Mouse (Mus musculus): Measurements from ENCODE around the gene Rnf208.

Rnf208 gene

DNA sequence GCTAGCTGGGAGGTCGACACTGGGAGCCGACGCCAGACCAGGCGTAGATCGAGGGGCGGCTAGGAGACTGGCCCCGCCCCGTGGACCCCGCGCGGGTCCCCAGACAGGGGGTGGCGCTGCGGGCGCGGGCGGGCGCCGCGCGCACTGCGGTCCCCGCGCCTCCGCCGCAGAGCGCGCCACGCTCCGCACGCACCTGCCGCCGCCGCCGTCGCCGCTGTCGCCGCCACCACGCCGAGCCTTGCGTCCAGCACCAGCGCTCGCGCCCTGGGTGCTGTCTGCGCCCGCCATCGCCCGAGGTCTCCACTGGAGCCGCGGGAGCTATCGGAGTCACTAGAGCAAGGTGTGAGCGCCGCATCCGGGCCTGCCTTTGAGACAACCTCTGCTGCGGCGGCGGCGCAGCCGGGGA lies at the start of gene Rnf208, which contains the start of gene Cysrt1:
TSS of gene Rnf208 (plus strand) at position 155 of the 406 bp plus-strand sequence.
TSS of gene Cysrt1 (minus strand) at position 352 of the 406 bp plus-strand sequence.
- no peak for DNase-seq (ENCODE audit: low spot score in 2 of 2)

DNA sequence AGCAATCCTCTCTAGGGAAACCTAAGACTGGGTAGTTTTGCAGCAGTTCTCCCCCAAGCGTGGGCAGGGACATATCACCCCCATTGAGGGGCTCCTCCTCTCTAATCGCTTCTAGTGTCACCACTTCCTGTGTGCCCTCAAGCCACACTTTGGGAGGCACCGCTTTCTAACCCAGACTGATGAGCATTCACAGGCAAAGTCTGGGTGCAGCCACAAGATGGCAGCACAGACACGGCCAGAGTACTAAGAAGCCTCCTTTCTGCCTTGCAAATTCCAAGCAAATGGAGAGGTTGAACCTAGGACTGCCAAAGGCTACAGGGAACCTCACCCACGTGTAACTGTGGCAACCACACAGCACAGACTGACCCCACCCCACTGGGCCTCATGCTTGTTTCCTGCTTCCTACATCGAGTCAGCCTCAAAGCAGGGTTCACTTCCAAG lies 48.7 kb upstream of the Rnf208 start:
- peak; percentile 82 to 88 for DNase-seq (ENCODE audit: low spot score in 2 of 2)

DNA sequence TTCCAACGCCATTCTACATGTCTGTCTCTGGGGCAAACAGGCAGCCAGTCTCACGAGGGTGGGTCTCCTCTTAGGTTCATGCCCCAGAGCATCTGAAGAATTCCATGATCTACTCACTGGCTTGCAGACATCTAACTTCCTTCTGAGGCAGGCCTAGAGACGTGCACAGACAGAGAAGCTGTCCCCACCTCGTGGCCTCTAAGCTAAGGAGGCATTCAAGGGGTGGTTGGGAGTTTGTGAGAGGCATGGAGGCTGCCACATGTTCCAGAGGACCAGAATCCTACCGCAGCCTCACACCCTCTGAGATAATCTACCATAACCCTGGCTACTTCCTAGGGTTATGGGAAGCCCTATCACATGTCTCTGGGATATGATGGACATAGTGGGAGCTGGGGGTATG lies 48.0 kb upstream of the Rnf208 start:
- DNase-seq (ENCODE audit: low spot score in 2 of 2) = peak in 1 of 2 experiments; percentile 56

DNA sequence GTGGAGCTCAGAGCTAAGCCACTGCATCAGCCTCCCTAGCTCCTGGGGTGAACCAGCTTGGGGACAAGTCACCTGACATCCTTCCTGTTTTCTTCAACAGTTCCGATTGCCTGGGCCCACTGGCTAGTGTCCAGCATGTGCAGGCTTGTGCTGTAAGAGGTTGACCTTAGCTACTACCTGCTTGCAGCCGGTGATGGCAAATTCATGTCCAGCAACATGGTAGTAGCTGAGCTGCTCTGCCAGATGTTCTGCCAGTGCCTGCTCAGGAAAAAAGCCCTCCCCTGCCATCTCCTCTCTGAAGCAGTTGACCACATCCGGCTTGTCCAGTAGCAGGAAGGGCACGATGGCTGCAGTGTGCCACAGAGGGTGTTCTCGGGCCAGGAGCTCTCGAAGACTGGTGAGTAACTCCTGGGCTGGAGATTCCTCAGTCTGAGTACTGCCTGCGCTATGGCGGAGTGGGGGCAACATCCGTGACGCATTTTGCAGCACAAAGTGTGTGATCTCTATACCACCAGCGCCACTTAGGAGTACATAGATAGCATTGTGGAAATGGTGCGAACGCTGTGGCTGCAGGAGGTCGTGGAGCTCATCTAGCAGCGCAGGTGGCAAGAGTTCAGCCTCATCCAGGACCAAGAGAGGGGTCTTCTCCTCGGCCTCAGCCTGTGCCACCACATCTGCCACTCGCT lies 47.4 kb upstream of the Rnf208 start:
- peak; percentile 43 to 79 for DNase-seq (ENCODE audit: low spot score in 2 of 2)

DNA sequence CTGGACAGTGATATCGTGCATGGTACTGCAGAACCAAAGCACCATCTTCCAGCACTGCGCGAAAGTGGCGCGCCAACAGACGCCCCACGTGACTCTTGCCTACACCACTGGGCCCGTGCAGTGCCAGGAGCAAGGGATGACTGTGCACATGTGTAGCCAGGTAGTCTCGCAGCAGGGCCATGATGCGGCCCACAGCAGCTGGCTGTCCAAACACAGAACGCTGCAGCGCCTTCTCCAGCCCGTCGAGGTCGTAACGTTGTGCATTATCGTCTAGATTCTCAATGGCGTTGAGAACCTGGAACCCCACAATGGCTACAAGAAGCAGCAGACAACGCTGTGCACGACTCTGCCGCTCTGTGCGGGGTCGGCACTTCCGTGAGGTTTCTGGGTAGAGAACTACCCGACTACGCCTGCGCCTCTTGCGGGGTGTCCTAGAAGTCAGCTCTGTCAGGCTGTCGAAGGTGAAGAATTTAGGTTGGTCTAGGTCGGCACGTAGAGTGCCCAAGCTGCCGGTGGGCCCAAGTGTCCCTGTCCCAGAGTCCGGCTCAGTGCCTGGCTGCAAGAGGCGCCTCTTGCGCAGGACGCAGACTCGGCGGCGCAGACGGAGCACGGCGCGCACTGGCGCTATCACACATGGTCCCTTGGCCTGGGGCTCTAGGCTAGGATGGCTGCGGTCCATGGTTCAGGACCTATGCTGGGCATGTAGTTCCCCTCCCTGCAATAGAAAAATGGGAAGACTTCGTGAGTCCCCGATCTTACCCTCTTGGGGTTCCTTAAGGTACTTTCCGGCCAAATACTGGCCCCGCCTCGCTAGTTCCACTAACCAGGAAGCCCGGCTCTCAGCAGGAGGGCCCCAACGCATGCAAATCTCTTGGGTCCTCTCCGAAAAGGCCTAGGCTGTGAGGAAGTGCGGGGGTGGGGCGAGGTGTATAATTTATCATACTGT lies 46.6 kb upstream of the Rnf208 start:
- DNase-seq (ENCODE audit: low spot score in 2 of 2) = peak; percentile 82 to 86

DNA sequence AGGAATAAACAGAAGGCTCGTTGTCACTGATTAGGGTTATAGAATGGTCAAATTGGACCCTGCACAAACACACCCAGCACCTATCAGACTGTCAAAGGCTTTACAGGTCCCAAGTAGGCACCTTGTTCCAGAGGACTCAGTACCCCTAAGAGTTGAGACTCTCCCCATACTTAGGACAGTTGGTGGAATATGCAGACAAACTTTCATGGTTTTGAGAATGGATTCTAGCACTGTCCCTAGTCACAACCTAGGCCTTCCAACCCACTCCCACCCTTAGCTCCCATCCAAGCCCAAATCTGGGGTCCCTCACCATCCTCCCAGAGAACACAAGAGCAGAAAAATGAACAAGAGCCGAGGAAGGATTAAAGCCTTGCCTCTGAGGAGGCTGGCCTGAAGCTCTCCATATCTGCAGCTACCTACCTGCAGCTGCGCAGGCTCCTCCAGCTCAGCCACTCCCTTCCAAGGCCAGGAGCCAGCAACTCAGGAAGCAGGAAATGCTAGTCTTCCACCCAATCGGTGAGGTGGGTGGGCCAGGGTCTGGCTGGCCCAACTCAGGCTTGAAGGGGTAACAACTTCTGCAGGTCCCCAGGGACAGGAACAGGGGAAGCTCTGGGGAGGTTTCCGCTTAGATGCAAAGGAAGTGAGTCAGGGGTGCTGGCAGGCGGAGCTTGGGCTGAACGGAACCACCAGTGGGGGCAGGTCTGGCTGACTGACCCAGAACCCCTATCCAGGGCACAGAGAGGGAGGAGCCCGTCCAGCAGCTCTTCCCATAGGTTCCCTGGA lies 45.7 kb upstream of the Rnf208 start, which contains the start of gene Tor4a:
TSS of gene Tor4a (minus strand) at position 715 of the 783 bp plus-strand sequence.
- peak; percentile 79 to 86 for DNase-seq (ENCODE audit: low spot score in 2 of 2)

DNA sequence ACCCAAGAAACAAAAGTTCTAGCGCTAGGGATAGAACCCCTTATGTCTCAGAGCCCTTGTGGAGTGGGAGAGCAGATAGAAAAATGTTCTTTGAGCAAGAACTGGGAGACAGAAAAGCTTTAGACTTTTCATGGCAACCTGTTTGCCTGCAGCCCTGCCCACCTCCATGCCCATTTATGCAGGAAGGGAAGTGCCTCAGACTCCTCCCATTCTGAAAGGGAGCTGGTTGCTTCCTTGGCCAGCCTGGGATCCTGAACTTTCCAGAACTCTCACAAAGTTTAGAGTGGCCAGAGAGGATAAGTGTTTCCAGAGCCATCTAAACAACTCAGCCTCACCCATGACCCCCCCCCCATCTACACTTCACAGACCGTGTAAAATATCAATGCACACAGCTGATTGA lies 44.9 kb upstream of the Rnf208 start:
- DNase-seq (ENCODE audit: low spot score in 2 of 2) = peak in 1 of 2 experiments; percentile 64

DNA sequence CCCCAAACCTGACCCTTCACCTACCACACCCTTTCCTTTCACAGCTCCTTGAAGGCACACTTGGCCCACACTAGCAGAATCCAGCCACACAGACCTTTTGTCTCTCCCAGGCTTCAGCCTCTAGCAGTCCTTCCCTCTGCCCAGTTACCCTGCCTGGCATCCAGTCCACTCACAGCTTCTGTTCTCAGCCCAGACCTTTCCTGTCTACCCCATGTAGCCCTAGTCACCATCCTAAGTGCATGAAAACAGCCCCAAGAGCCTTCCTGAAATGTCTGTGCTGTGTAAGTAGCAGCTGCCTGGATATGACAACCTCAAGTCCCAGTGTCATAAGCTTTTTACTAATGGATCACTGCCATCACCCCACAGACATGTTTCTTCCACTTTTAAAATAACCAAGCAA lies 44.1 kb upstream of the Rnf208 start:
- no peak for DNase-seq (ENCODE audit: low spot score in 2 of 2)

DNA sequence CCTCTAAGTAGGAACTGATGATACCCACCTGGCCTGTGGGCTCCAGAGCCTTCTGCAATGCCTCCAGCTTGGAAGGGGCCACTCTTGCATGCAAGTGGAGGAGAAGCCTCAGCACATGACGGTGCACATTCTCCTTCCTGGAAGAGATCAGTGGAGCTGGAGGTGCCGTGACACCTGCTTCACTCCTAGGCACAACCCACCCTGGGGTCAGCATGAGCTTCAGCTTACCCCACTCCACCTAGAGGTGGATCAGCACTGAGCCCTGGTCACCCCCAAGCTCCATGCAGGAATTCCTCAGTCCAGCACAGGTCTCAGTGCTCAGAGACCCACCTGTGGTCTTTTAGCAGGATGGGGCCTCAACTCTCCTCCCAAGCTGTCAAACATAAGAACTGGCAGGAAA lies 41.4 kb upstream of the Rnf208 start:
- no peak for DNase-seq (ENCODE audit: low spot score in 2 of 2)

DNA sequence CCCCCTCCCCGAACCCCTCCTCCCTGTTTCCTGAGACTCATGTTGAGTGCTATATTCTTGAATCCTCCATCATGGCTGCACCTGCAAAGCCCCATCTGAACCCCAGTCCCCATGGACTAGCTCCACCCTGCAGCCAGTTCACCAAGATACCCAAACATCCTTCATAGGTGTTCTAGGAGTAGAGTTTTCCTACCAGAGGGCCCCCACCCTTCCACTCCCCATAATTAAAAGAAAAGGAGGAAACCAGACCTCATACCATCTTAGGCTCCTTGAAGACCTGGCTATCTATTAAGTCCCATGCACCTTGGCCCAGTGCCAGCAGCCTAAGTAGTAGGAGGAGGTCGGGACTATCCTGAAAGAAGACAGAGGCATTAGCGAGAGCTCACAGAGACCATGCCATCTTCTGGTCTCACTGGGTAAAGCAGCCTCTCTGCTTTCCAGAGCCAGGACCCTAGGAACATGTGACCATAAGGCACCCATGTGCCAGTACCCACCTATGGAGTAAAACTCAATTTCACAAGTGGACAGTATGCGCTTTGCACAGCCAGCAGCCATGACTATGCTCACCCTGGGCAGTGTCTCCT lies 38.3 kb upstream of the Rnf208 start:
- peak; percentile 60 to 80 for DNase-seq (ENCODE audit: low spot score in 2 of 2)

DNA sequence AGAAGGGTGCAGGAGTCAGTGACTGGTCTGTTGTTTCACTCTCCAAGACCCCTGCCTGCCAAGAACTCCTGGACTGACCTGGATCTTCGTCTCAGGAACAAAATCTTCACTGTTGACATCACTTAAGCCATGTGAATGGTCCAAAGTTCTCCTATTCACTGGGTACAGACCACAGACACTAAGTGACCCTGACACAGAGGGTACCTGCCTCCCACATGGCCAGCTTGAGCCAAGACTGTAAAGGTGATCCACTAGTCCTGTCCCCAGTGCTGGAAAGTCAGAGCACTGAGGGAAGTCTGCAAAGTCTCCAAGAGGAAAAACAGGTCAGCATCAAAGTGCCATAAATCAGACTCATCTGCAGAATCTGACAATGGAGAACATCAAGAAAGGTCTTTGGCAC lies 34.5 kb upstream of the Rnf208 start:
- DNase-seq (ENCODE audit: low spot score in 2 of 2) = no peak

DNA sequence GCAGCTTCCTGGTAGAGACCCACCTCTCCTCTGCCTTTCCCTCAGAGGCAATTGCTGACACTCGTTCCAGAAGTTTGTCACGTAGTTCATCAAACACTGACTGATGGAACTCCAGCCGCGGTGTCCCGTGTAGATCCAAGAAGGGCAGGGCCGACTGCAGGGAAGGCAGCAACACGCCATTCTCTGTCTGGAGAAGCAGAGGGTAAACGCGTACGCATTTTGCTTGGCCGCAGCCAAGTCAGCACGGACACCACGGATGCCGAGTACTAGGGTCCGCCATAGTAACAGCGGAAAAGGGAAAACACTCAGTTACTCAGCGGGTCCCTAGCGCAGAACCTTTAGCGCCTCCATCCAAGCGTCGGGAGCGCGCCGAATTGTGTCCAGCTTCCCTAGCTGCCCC lies 31.4 kb upstream of the Rnf208 start:
- no peak for DNase-seq (ENCODE audit: low spot score in 2 of 2)

DNA sequence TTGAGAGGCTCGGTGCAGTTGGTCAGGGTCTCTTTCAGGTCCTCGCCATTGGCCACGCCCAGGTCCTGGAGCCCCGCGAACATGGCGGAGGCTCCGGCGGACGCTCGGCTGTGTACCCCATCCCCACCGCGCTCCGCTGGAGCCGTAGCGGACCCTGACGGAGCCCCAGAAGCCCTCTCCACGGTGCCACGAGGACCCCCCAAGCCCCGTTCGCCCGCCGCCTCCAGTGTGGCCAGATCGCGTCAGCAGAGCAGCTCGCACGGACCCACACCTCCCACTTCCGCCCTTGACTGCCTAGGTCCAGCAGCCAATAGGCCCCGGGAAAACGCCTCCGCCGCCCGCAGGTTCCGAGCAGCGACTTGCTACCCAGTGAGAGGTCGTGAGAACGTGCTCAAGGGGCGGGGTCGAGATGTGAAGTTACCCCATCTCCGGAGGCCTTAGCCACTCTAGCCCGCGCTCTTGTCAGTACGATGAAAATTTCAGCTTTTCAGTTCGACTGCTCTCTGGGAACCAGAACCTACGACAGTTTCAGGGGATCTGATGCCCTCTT lies 30.9 kb upstream of the Rnf208 start, which contains the start of gene Nelfb:
TSS of gene Nelfb (minus strand) at position 369 of the 550 bp plus-strand sequence.
- peak; percentile 92 to 97 for DNase-seq (ENCODE audit: low spot score in 2 of 2)

DNA sequence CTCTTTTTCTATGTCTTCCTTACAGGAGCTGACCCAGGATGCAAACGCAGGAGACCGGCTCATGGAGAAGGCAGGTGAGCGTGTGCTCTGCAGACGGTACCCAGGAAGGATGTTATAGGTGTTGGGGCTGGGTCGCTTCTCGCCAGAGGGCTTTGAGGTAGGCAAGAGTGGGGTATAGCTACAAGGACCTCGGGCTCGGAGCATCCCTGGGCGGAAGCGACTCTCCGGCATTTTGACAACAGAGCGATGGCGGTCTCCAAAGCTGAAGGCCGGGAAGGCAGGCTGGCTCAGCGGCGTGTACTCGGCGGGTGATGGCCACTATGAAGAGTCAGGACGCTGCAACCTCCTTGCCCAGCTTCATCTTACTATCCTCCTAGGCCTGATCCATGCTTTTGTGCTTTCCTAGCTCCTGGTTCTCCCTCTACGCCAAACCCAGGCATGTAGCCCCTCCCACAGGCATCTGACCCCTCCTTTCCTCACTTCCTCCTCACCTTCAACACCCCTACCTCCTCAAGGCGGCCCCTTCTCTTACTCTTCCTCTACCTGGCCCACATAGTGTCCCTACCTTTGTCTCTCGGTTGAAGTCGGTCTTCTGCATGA lies 28.7 kb upstream of the Rnf208 start:
- DNase-seq (ENCODE audit: low spot score in 2 of 2) = no peak

DNA sequence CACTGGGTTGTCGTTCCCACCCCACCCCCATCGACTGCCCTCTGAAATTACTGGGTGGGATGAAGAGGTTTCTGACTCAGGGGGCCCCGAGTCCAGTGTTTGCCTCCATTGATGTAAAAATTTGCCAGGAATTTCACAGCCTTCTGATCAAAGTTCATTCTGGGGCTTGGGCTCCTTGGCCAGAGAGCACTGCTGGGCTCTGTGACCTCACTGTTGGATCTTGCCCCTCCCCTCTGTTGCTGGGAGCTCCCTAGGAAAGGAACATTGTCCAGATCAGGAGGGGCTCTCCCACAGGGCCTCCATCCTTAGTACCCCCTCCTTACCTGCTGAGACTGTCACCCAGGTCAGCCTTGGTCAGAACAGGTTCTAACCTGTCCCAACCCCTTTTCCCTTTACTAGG lies 27.6 kb upstream of the Rnf208 start, which contains the start of gene Stpg3:
TSS of gene Stpg3 (minus strand) at position 194 of the 400 bp plus-strand sequence.
- DNase-seq (ENCODE audit: low spot score in 2 of 2) = no peak

DNA sequence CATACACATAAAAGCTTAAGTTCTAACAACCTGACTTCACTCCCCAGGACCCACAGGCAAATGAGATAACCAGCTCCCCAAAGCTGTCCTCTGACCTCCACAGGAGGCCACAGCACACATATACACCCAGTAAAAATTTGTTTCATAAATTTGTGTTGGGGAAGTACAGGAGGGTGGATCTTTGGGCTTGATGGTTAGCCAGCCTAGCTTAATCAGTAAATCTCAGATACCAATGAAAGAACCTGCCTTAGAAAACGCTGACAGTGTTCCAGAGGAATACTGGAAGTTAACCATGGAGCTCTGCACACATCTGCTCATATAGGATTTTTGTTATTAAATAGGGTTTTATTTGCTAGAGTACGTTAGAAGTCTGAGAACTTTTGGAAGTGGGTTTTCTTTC lies 24.4 kb upstream of the Rnf208 start:
- DNase-seq (ENCODE audit: low spot score in 2 of 2) = no peak

DNA sequence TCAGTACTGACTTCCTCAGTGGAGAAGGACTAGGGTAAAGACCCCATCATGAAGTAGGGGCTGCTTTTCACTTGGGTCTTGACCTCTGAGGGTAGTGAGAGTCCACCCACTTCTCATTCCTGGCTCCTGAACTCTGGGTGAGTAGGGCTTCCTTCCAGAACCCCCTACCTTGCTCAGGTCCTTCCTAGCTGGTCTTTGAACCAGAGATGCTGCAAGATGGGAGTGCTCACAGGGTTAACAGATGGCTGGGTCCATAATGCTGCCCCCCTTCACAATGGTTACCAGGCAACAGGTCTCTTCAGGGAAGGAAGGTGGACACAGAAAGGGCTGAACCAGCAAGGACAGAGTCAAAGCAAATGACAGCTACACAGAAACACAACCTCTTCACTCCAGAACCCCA lies 23.6 kb upstream of the Rnf208 start, which contains the start of gene Fam166a:
TSS of gene Fam166a (plus strand) at position 301 of the 400 bp plus-strand sequence.
- no peak for DNase-seq (ENCODE audit: low spot score in 2 of 2)

DNA sequence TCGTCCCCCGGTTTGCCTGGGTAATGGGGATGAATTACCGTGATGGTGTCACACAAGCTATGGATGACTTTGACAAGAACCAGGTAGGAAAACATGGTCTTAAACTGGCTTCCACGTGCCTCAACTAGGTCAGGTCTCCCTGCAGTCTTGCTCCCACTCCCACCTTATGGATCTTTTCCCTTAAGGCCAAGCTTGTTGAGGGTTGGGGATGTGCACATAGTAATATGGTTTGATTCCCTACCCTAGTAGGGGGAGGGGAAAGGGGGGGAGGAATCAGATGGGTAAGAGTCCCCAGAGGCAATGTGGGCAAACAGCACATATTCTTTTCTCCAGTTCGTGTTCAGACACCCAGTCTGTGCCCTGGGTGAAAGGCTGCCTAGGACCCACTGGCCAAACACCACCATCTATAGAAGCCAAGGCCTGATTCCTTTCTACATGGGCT lies 20.7 kb upstream of the Rnf208 start:
- DNase-seq (ENCODE audit: low spot score in 2 of 2) = no peak

DNA sequence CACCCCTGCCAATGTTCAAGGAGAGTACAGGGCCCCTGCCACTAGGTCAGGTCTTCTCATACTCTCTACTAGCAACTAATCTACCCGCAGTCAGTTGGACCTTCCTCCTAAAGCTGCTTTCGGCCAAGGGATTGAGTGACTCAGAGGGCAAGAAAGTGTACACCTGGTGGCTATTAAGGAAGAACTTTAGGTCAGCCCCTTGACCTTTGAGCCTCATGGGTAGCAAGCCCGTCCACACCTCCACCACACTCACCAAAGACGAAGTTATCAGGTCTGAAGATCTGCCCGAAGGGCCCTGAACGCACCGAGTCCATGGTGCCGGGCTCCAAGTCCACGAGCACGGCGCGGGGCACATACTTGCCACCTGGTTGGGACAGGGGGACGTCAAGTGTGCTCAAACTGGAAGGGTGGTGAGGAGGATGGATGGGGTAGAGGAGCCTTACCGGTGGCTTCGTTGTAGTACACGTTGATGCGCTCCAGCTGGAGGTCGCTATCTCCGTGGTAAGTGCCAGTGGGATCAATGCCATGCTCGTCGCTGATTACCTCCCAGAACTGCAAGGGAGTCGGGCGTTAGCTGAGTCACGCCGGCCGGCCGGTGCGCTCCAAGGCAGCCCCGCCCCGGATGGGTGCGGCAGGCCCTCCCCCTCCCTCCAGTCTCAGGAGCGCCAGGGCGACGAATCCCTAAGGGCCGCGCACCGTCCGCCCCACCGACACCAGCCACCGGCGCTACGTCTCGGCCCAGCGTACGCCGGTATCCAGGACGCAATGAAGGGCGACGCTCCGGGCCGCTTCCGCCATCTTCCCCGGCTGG lies 18.2 kb upstream of the Rnf208 start:
- peak; percentile 93 to 95 for DNase-seq (ENCODE audit: low spot score in 2 of 2)

DNA sequence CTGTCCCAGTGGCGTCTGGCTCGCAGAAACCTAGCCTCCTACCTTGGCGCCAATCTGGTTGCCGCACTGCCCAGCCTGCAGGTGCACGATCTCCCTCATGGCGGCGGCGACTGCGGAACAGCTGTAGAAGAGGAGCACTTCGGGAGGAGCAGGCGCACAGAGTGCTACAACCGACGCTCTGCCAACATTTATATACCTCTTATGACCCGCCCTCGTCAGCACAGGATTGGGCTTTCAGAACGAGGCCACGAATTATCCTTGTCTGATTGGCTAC lies 17.6 kb upstream of the Rnf208 start, which contains the start of gene Tubb4b:
TSS of gene Tubb4b (minus strand) at position 211 of the 274 bp plus-strand sequence.
- no peak for DNase-seq (ENCODE audit: low spot score in 2 of 2)
